Mouse (Mus musculus) brain, embryonic 18.5 days (tissue): ENCODE data around the gene Adra2b.
A peak's percentile ranks its signal among the peaks of the same experiment; 100 is the strongest.

ENCODE experiments used
- DNase-seq: peaks from one replicate; pipeline ENCODE4 v3.0.0-alpha.2; 2012; ENCODE audit warnings: low read depth, low spot score

Adra2b gene

GRCm38 (mm10) chr2:127362459-127363281, at the start of gene Adra2b:
Gene Adra2b, plus strand, starts transcription at chr2:127363208.
- peak; percentile 47 for DNase-seq

- DNase-seq: no peak
These were observed 49.1 kb upstream of the Adra2b start for GRCm38 (mm10) chr2:127313878-127314277.

DNA sequence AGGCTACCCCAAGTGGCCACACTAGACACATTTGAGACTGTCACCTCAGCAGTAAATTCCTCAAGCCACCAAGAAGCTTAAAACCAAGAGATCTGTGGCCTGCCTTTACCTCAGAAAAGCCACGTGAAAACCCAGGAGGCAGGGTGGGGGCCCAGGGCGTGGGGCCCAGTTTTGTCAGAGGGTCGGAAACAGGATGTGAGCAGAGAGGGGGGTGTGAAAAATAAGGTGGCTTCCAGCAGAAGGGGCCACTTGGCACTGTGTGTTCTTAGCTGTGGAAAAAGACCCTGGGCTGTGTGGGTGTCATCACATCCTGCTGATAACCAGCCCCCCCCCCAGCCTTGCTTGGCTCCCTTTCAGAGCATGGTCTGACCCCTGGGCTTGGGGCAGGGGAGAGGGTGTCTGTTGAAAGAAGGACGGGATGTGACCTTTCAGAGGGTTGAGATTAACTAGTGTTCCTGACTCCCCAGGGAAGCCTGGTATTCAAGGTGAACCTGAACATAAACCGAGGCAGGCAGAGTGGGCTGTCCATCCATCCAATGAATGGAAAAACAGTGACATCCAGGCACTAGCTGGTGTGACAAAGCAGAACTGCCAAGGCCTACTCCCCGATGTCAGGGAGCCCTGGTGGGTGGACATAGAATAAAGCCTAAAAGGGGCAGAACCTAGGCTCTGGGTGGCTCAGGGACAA, 48.4 kb upstream of the Adra2b start:
- DNase-seq: no peak

DNA sequence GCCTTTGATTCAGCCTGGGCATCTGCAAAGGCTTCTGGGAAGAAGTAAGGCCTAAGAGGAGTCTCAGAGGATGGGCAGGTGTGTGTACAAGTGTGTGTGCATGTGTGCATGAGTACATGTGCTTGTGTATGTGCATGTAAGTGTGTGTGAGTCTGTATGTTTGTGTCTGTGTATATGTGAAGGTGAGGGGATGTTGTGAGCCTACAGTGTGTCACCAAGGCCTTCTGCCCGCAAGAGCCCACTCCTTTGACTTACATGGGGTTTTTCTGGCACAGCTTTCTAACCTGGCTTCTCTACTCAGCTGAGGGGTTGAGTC, 47.9 kb upstream of the Adra2b start:
- DNase-seq: no peak

GRCm38 (mm10) chr2:127316431-127316830, 46.6 kb upstream of the Adra2b start:
- DNase-seq: no peak

GRCm38 (mm10) chr2:127318136-127318535, 44.9 kb upstream of the Adra2b start:
- DNase-seq: no peak

- no peak for DNase-seq
These were observed 43.9 kb upstream of the Adra2b start for GRCm38 (mm10) chr2:127319071-127319470.

- no peak for DNase-seq
These were observed 40.2 kb upstream of the Adra2b start for GRCm38 (mm10) chr2:127322671-127323285.

DNA sequence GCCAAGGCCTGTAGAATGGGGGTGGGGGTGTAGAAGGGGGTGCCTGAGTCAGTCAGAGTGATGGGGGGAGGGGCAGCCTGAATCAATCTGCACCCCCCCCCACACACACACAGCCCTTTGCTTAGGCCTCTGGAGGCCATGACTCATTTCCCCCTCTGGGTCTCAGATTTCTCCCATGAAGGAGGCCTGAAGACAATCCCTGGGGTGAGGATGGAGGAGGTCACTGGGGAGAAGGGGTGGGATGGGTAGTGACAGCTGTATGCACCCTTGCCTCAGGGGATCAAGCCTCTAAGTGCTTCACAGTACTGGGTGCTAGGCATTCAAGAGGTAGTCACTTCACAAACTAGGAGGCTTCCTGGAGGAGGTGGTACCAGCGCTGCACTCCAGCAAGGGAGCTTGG, 39.3 kb upstream of the Adra2b start:
- no peak for DNase-seq

- DNase-seq: no peak
These were observed 38.6 kb upstream of the Adra2b start for GRCm38 (mm10) chr2:127324456-127324855.

- no peak for DNase-seq
These were observed 34.7 kb upstream of the Adra2b start for GRCm38 (mm10) chr2:127328090-127328851.

DNA sequence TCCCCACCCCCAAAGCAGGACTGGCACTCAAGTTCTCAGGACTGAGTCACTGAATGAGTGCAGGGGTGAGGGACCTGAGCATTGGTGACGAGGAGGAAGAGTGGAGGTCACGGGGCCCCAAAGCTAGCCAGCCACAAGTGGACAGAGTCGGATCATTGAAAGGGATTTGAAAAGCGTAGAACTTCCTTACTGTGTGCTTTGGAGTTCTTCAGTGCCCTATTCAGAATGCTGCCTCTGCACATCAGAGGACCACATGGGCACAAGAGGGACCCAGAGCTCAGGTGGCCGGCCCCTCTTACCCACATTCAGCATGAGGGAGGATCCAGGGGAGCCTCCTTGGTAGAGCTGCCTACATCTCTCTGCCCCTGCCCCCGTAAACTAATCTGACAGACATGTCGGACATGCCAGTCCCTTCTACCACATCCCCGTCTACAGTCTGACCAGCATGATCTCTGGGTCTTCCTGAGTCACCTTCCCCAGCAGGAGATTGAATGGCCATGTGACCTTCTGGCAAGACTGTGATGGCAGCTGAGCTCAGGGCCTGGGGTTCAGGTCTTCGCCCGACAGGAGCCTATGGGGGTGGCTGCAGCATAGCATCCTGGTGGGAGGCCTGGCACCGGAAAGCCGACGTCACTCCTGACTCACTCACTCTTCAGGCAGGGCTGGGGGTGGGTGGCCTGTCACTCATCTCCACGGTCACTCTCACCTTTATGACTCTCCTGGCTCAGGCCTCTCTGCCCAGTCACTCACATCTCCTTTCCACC, 30.0 kb upstream of the Adra2b start:
- no peak for DNase-seq

GRCm38 (mm10) chr2:127333945-127334603, 28.9 kb upstream of the Adra2b start:
- no peak for DNase-seq

DNA sequence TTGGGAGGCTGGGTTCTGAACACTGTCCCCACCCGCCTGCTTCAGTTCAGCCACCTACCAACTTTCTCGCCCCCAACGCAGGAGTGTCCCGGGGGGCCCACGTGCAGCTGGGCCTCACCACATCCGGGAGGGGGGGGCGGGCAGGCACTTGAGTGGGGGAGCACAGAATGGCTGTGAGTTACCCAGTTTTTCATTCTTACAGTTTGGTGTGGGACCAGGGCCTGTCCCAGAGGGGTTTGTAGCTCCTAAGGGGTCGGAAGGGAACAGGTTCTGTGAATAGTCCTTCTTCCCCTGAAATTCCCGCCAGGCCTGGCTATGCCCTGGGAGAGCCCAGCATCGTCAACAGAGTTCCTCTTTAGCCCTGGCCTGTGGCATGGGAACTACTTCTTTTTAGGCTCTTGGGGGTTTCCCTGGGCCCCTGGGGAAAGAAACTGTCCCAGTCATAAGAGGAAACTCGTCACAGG, 27.9 kb upstream of the Adra2b start:
- DNase-seq: no peak

DNA sequence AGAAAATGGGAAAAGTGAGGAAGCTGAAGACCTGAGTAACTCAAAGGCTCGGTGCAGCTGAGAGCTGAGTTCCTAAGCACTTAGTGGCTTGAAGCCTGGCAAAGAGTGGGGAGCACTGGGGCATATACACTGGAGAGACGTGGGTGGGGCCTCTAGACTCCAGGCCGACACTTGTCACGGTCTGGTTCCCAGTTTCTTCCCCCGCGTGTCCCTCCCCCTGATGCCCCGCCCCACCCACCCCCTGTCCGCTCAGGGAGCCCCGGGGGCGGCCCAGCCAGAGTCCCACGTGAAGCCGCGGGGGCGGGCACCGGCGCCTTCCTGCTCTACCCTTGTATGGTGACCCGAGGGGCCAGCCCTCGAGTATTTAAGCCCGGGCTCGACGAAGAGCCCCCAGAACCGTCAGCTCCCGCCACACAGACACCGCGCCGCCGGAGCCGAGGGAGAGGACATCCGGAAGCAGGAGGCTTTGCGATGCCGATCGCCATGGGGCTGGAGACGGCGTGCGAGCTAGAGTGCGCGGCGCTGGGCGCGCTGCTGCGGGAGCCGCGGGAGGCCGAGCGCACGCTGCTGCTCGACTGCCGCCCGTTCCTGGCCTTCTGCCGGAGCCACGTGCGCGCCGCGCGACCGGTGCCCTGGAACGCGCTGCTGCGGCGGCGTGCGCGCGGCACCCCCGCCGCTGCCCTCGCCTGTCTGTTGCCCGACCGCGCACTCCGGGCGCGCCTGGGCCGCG, 27.1 kb upstream of the Adra2b start, which contains the start of gene Dusp2:
Dusp2 (plus strand) TSS at position 393 of the 730 bp plus-strand sequence.
- DNase-seq: peak; percentile 24

DNA sequence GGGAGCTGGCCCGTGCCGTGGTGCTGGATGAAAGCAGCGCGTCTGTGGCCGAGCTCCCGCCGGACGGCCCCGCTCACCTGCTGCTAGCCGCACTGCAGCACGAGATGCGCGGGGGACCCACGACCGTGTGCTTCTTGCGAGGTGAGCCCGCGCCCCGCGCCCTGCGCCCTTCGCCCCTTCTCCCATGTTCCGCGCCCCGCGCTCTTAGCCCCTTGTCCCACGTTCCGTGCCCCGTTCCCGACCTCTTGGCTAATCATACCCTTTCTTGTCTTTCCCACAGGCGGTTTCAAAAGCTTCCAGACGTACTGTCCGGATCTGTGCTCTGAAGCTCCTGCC, 26.5 kb upstream of the Adra2b start:
- DNase-seq: no peak

- DNase-seq: no peak
These were observed 26.1 kb upstream of the Adra2b start for GRCm38 (mm10) chr2:127336885-127337284.

GRCm38 (mm10) chr2:127337531-127337930, 25.5 kb upstream of the Adra2b start:
- DNase-seq: no peak

GRCm38 (mm10) chr2:127338012-127338411, 25.0 kb upstream of the Adra2b start:
- DNase-seq: no peak

DNA sequence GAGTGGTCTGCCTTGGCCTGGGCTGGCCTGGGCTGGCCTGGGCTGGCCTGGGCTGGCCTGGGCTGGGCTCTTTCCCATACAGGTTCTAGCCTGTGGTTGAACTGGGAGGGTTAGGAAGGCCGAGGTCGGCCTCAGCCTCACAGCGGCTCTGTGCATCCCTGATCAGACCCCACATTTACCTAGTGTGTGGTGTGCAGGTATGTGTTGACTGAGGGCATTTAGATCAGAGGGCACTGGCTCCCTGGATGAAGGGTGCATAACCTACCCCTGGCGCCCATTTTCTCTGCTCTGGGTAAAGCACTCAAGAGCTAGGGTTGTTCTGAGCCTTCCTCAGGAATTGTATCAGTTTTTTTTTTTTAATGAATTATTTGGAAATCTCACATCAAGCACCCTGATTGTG, 24.6 kb upstream of the Adra2b start, which contains the start of gene Astl:
Astl (plus strand) TSS at position 224 of the 400 bp plus-strand sequence.
- no peak for DNase-seq
